ENCODE assay signal across 31 mouse cellular contexts in genomic region chr5:75368691-75369090, GRCm38 (mm10).
DNase-seq lines count a peak whose midpoint lies in the region; ATAC-seq lines count a peak whose summit lies in the region.
"Had no signal": no experiment of that assay in that cellular context is flagged by ENCODE, and none has a peak within 500 bp of the region (broad histone marks: within the 10 kb centered on the region; RNA-seq: fewer than 3 reads in every experiment).

No protein-coding gene starts in this region.

- peak; percentile 62 for DNase-seq in adrenal gland, postnatal 10 days
- DNase-seq in adrenal gland, postnatal 4 days (ENCODE audit: low spot score in 2 of 2), result no peak
- DNase-seq in kidney, postnatal 14 days, result peak; percentile 21
- peak; percentile 9 for DNase-seq in ES-CJ7 (ENCODE audit: low read depth, low spot score)
- peak; percentile 34 for DNase-seq in adrenal gland, postnatal 25 days
- no peak for DNase-seq in left cerebral cortex, postnatal 25 days (ENCODE audit: low spot score in 2 of 2)
- no peak for DNase-seq in midbrain, embryonic 10.5 days (ENCODE audit: low spot score)
- DNase-seq: cerebellum, adult 18-20 months; gastrocnemius, postnatal 36 days; heart, postnatal 14 days; left cerebral cortex, postnatal 4 days; liver, postnatal 0 days; lung, postnatal 4 days; right cerebral cortex, postnatal 25 days; thymus, postnatal 14 days had no signal

- H3K27ac ChIP-seq in kidney, embryonic 16.5 days (ENCODE audit: low read length), result no peak overlapping the region
- no peak overlapping the region for H3K27ac ChIP-seq in midbrain, embryonic 10.5 days (replicated peaks)
- H3K27ac ChIP-seq: embryonic facial prominence, embryonic 13.5 days; forebrain, embryonic 10.5 days; forebrain, embryonic 15.5 days; heart, embryonic 13.5 days; hindbrain, embryonic 10.5 days; hindbrain, embryonic 15.5 days; kidney, postnatal 0 days; layer of hippocampus, adult 2 months; liver, embryonic 12.5 days; midbrain, embryonic 13.5 days; stomach, embryonic 15.5 days had no signal

- peaks cover 8% of the 10 kb centered on the region; the same call in 1 of the 2 replicates for H3K9me3 ChIP-seq in kidney, embryonic 16.5 days (ENCODE audit: low read length)
- no peaks in the 10 kb centered on the region; the same call in 1 of the 2 replicates for H3K9me3 ChIP-seq in midbrain, embryonic 10.5 days (replicated peaks)
- H3K9me3 ChIP-seq: forebrain, embryonic 15.5 days; hindbrain, embryonic 15.5 days; midbrain, embryonic 13.5 days; stomach, embryonic 15.5 days had no signal

- 87% methylated on average over 5 of the region's 5 CpGs for WGBS in kidney, embryonic 16.5 days
- WGBS in midbrain, embryonic 10.5 days, result 89% methylated on average over 5 of the region's 5 CpGs

- H3K36me3 ChIP-seq in kidney, embryonic 16.5 days (ENCODE audit: insufficient read depth, low read length), result no peaks in the 10 kb centered on the region
- no peaks in the 10 kb centered on the region for H3K36me3 ChIP-seq in midbrain, embryonic 10.5 days
- H3K36me3 ChIP-seq: embryonic facial prominence, embryonic 13.5 days; forebrain, embryonic 10.5 days; forebrain, embryonic 15.5 days; heart, embryonic 13.5 days; hindbrain, embryonic 10.5 days; hindbrain, embryonic 15.5 days; liver, embryonic 12.5 days; midbrain, embryonic 13.5 days; stomach, embryonic 15.5 days had no signal

- no peak overlapping the region for H3K9ac ChIP-seq in kidney, embryonic 16.5 days (replicated peaks; ENCODE audit: low read length)
- H3K9ac ChIP-seq: embryonic facial prominence, embryonic 13.5 days; forebrain, embryonic 15.5 days; heart, embryonic 13.5 days; hindbrain, embryonic 15.5 days; liver, embryonic 12.5 days; liver, postnatal 0 days; midbrain, embryonic 13.5 days; stomach, embryonic 15.5 days had no signal

- no peak overlapping the region for H3K4me3 ChIP-seq in kidney, embryonic 16.5 days (ENCODE audit: low read length)
- no peak overlapping the region for H3K4me3 ChIP-seq in midbrain, embryonic 10.5 days
- H3K4me3 ChIP-seq: embryonic facial prominence, embryonic 13.5 days; forebrain, embryonic 10.5 days; forebrain, embryonic 15.5 days; heart, embryonic 13.5 days; hindbrain, embryonic 10.5 days; hindbrain, embryonic 15.5 days; layer of hippocampus, adult 2 months; liver, embryonic 12.5 days; megakaryocyte, embryonic 14.5 days; midbrain, embryonic 13.5 days; stomach, embryonic 15.5 days had no signal

- no peaks in the 10 kb centered on the region for H3K27me3 ChIP-seq in kidney, embryonic 16.5 days (ENCODE audit: insufficient read depth, low read length)
- H3K27me3 ChIP-seq in midbrain, embryonic 10.5 days (ENCODE audit: low read depth, poor library complexity, severe bottlenecking), result peaks cover 44% of the 10 kb centered on the region
- H3K27me3 ChIP-seq: embryonic facial prominence, embryonic 13.5 days; forebrain, embryonic 15.5 days; heart, embryonic 13.5 days; hindbrain, embryonic 15.5 days; liver, embryonic 12.5 days; megakaryocyte, embryonic 14.5 days; midbrain, embryonic 13.5 days; stomach, embryonic 15.5 days had no signal

- no peaks in the 10 kb centered on the region for H3K4me1 ChIP-seq in kidney, embryonic 16.5 days (ENCODE audit: insufficient read depth, low read length)
- no peaks in the 10 kb centered on the region for H3K4me1 ChIP-seq in midbrain, embryonic 10.5 days
- H3K4me1 ChIP-seq: embryonic facial prominence, embryonic 13.5 days; forebrain, embryonic 10.5 days; forebrain, embryonic 15.5 days; hindbrain, embryonic 10.5 days; hindbrain, embryonic 15.5 days; megakaryocyte, embryonic 14.5 days; midbrain, embryonic 13.5 days; stomach, embryonic 15.5 days had no signal

- intact Hi-C loops in left cerebral cortex, postnatal 25 days (cut with DNase I), result no loop called here

- ATAC-seq in kidney, embryonic 16.5 days (ENCODE audit: low FRiP score, low TSS enrichment), result no peak
- ATAC-seq: activated CD4-positive, CD25-positive, alpha-beta regulatory T cell, adult 4 months; CD4-positive, CD25-positive, alpha-beta regulatory T cell, adult 4 months; forebrain, embryonic 15.5 days; inflammation-experienced regulatory T-cells, adult 6 months; liver, embryonic 12.5 days; liver, postnatal 0 days; midbrain, embryonic 13.5 days had no signal

- H3K4me2 ChIP-seq in kidney, embryonic 16.5 days (replicated peaks; ENCODE audit: low read depth, low read length), result no peak overlapping the region
- H3K4me2 ChIP-seq: embryonic facial prominence, embryonic 13.5 days; forebrain, embryonic 15.5 days; heart, embryonic 13.5 days; hindbrain, embryonic 15.5 days; liver, embryonic 12.5 days; midbrain, embryonic 13.5 days; stomach, embryonic 15.5 days had no signal

Comparison
In these comparisons a context has a peak if more than half of its experiments do, and no peak if none do; other contexts are left out.
1. DNase-seq: peak in adrenal gland, postnatal 10 days (single experiment), kidney, postnatal 14 days (single experiment), ES-CJ7 (single experiment) and adrenal gland, postnatal 25 days (single experiment); none in adrenal gland, postnatal 4 days (0 of 2), left cerebral cortex, postnatal 25 days (0 of 2) and midbrain, embryonic 10.5 days (single experiment).